Comparison of ENCODE assay signal across 23 mouse cellular contexts in the genomic region with DNA sequence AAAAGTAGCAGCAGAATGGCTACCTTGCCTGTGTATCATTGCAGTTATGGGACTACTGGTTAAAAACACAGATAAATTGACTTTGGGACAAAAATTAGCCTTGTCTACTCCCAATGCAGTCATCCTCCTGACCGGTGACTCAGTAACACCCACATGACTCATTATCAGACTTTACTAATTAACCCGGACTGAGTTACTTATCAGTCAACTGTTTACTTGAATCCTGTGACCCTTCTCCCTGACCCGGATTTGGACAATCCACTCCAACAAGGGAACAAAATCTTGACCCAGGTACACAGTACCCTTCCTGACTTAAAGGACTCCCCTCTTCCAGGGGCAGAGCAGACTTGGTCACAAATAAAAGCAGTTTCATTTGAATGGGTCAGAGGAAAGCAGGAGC.
DNase-seq lines count a peak whose midpoint lies in the region; ATAC-seq and TF ChIP-seq lines count a peak whose summit lies in the region.
"Had no signal": no experiment of that assay in that cellular context is flagged by ENCODE, and none has a peak within 500 bp of the region (broad histone marks: within the 10 kb centered on the region; RNA-seq: fewer than 3 reads in every experiment).

No protein-coding gene starts in this region.

- DNase-seq in kidney, adult 11 months, result peak; percentile 50
- DNase-seq in kidney, postnatal 10 days, result no peak
- peak; percentile 57 to 69 for DNase-seq in kidney, adult 8-10 months
- no peak for DNase-seq in kidney, postnatal 0 days (ENCODE audit: low spot score)
- DNase-seq in yolk sac, embryonic 10.5 days (ENCODE audit: low spot score), result peak; percentile 45
- no peak for DNase-seq in left cerebral cortex, adult 9 months (ENCODE audit: low spot score in 2 of 2)
- DNase-seq: adrenal gland, adult 8-10 months; adrenal gland, postnatal 25 days; cerebellum, adult 11-12 months; cerebellum, adult 8-10 months; cerebellum, postnatal 14 days; forebrain, postnatal 0 days; gastrocnemius, adult 2 months; gastrocnemius, postnatal 14 days; heart, adult 11 months; heart, postnatal 36 days had no signal

- H3K4me2 ChIP-seq in kidney, embryonic 16.5 days (replicated peaks; ENCODE audit: low read depth, low read length), result no peak overlapping the region
- no peak overlapping the region for H3K4me2 ChIP-seq in kidney, postnatal 0 days (ENCODE audit: low read length)
- H3K4me2 ChIP-seq: forebrain, embryonic 13.5 days; heart, embryonic 11.5 days; hindbrain, embryonic 13.5 days had no signal

- no peaks in the 10 kb centered on the region for H3K36me3 ChIP-seq in kidney, embryonic 16.5 days (ENCODE audit: insufficient read depth, low read length)
- no peaks in the 10 kb centered on the region for H3K36me3 ChIP-seq in kidney, postnatal 0 days (ENCODE audit: insufficient read depth, low read length)
- H3K36me3 ChIP-seq: forebrain, embryonic 10.5 days; hindbrain, embryonic 10.5 days; hindbrain, embryonic 13.5 days had no signal

- WGBS in kidney, embryonic 16.5 days, result 82% methylated on average over 3 of the region's 3 CpGs
- WGBS in kidney, postnatal 0 days, result 79% methylated on average over 3 of the region's 3 CpGs

- no peak overlapping the region for H3K9ac ChIP-seq in kidney, embryonic 16.5 days (replicated peaks; ENCODE audit: low read length)
- H3K9ac ChIP-seq in kidney, postnatal 0 days (ENCODE audit: low read depth, low read length), result no peak overlapping the region
- H3K9ac ChIP-seq: forebrain, embryonic 13.5 days; forebrain, postnatal 0 days; hindbrain, embryonic 13.5 days had no signal

- no peak overlapping the region for H3K4me3 ChIP-seq in kidney, embryonic 16.5 days (ENCODE audit: low read length)
- H3K4me3 ChIP-seq in kidney, postnatal 0 days (replicated peaks; ENCODE audit: low read depth, low read length), result no peak overlapping the region
- H3K4me3 ChIP-seq: forebrain, embryonic 10.5 days; forebrain, embryonic 13.5 days; gastrocnemius, adult 2 months; hindbrain, embryonic 10.5 days; hindbrain, embryonic 13.5 days had no signal

- ATAC-seq in kidney, embryonic 16.5 days (ENCODE audit: low FRiP score, low TSS enrichment), result no peak
- 0 out of 2 replicates have a peak, but pooled peaks have one; percentile 33 for ATAC-seq in kidney, postnatal 0 days (replicated peaks; ENCODE audit: low FRiP score, low read depth)
- ATAC-seq: activated CD4-positive, CD25-positive, alpha-beta regulatory T cell, adult 4 months; forebrain, embryonic 13.5 days; forebrain, postnatal 0 days had no signal

- H3K27ac ChIP-seq in kidney, embryonic 16.5 days (ENCODE audit: low read length), result no peak overlapping the region
- H3K27ac ChIP-seq in kidney, postnatal 0 days, result no peak overlapping the region
- H3K27ac ChIP-seq: forebrain, embryonic 10.5 days; forebrain, embryonic 13.5 days; gastrocnemius, adult 2 months; hindbrain, embryonic 10.5 days; hindbrain, embryonic 13.5 days had no signal

- TF ChIP-seq CTCF in kidney, postnatal 0 days (IDR thresholded peaks at IDR 0.05; ENCODE audit: low read depth), result no peak

- H3K27me3 ChIP-seq in kidney, embryonic 16.5 days (ENCODE audit: insufficient read depth, low read length), result no peaks in the 10 kb centered on the region
- H3K27me3 ChIP-seq in kidney, postnatal 0 days (ENCODE audit: insufficient read depth, low read length), result no peaks in the 10 kb centered on the region
- H3K27me3 ChIP-seq: forebrain, embryonic 13.5 days; hindbrain, embryonic 13.5 days had no signal

- 0 out of 2 replicates have a peak, but pooled peaks cover 5% of the 10 kb centered on the region for H3K9me3 ChIP-seq in kidney, embryonic 16.5 days (ENCODE audit: low read length)
- no peaks in the 10 kb centered on the region for H3K9me3 ChIP-seq in kidney, postnatal 0 days (replicated peaks; ENCODE audit: low read length)

- H3K4me1 ChIP-seq in kidney, embryonic 16.5 days (ENCODE audit: insufficient read depth, low read length), result no peaks in the 10 kb centered on the region
- H3K4me1 ChIP-seq in kidney, postnatal 0 days (replicated peaks; ENCODE audit: insufficient read depth, low read length), result no peaks in the 10 kb centered on the region
- H3K4me1 ChIP-seq: forebrain, embryonic 10.5 days; forebrain, embryonic 13.5 days; hindbrain, embryonic 10.5 days; hindbrain, embryonic 13.5 days had no signal

Comparison
In these comparisons a context has a peak if more than half of its experiments do, and no peak if none do; other contexts are left out.
1. DNase-seq: peak in kidney, adult 11 months (single experiment), kidney, adult 8-10 months (2 of 2) and yolk sac, embryonic 10.5 days (single experiment); none in kidney, postnatal 10 days (single experiment), kidney, postnatal 0 days (single experiment) and left cerebral cortex, adult 9 months (0 of 2).